Mouse (Mus musculus) midbrain, embryonic 14.5 days (tissue): ENCODE measurements at regions not wholly inside any gene's neighbourhood (a gene's known extent, or its start where the extent isn't known, plus 50 kb on each side); places are given as distances from the start of the nearest gene placed in this dataset.
"Not testable (repeated sequence)": the region's sequence is repeated elsewhere in the genome, so short reads cannot be mapped to it uniquely, and the experiment has no call there.

Experiments used
- ATAC-seq: fragments of 200-750 bp; cut with Nextera tagmentation; 2 replicates; pipeline ENCODE4 v1.8.0; 2017; ENCODE audit warnings: moderate number of reproducible peaks, moderate library complexity; ENCODE audit not compliant: low FRiP score, low TSS enrichment
- DNase-seq: peaks from one replicate; pipeline ENCODE4 v3.0.0-alpha.2; 2015
- H3K27ac ChIP-seq: fragments of 300-500 bp; sonication (generic); replicated peaks from 2 replicates; pipeline ENCODE4 v1.5.1; 2014; ENCODE audit warnings: mild to moderate bottlenecking, low read depth, low read length, moderate library complexity
- H3K27me3 ChIP-seq: fragments of 300-500 bp; sonication (generic); 2 replicates; pipeline ENCODE4 v1.6.1; 2014; ENCODE audit warnings: low read length, control low read depth, mixed read lengths; ENCODE audit not compliant: control insufficient read depth, insufficient read depth
- H3K36me3 ChIP-seq: fragments of 300-500 bp; sonication (generic); 2 replicates; pipeline ENCODE4 v1.6.1; 2014; ENCODE audit warnings: low read length, control low read depth; ENCODE audit not compliant: control insufficient read depth, insufficient read depth
- H3K4me1 ChIP-seq: fragments of 300-500 bp; sonication (generic); 2 replicates; pipeline ENCODE4 v1.6.1; 2014; ENCODE audit warnings: mild to moderate bottlenecking, antibody characterized with exemption, low read length, control low read depth; ENCODE audit not compliant: control insufficient read depth, insufficient read depth
- H3K4me2 ChIP-seq: fragments of 300-500 bp; sonication (generic); 2 replicates; pipeline ENCODE4 v1.6.1; 2014; ENCODE audit warnings: mild to moderate bottlenecking, low read length, moderate library complexity
- H3K4me3 ChIP-seq: fragments of 300-500 bp; sonication (generic); replicated peaks from 2 replicates; pipeline ENCODE4 v1.5.1; 2014; ENCODE audit warnings: low read depth, low read length
- H3K9ac ChIP-seq: fragments of 300-500 bp; sonication (generic); replicated peaks from 2 replicates; pipeline ENCODE4 v1.6.1; 2014; ENCODE audit warnings: mild to moderate bottlenecking, low read length, moderate library complexity
- H3K9me3 ChIP-seq: fragments of 300-500 bp; sonication (generic); 2 replicates; pipeline ENCODE4 v1.6.1; 2016; ENCODE audit warnings: low read length, control low read depth, mixed read lengths; ENCODE audit not compliant: control insufficient read depth
- WGBS: fragments of 180-500 bp; shearing (Covaris S2); extraction: QIAGEN DNeasy Blood & Tissue Kit; methylation state at CpG from one replicate; pipeline ENCODE4 v1.1.7; 2014; 5-methylcytosine and 5-hydroxymethylcytosine counted together

DNA sequence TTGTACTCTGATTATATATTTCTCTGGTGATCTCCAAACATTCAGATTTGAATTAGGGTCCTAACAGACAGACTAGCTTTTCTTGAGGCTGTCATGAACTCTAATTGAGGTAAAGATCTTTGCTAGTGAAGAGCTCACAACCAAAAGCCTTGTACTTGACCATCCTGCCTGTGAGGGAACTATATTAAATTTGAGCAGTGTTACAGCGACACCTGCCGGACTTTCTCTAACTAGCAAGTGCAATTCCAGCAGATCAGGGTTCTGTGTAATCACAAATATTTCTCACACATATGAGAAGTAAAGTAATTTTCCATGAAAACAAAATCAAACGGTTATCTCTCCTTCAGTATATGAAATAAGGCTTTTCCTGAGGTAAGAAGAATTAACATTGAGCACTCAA lies 459.6 kb downstream of the Ets1 start:
- ATAC-seq (no peak), DNase-seq (peak; percentile 91)
- H3K4me3 ChIP-seq, result no peak overlapping the region
- H3K9ac ChIP-seq, result no peak overlapping the region
- H3K4me2 ChIP-seq, result no peak overlapping the region
- no peak overlapping the region for H3K27ac ChIP-seq
- no peaks in the 10 kb centered on the region for H3K27me3 ChIP-seq
- 1% methylated on average over 3 of the region's 3 CpGs for WGBS
- H3K36me3 ChIP-seq, result no peaks in the 10 kb centered on the region
- no peaks in the 10 kb centered on the region for H3K9me3 ChIP-seq
- no peaks in the 10 kb centered on the region for H3K4me1 ChIP-seq

DNA sequence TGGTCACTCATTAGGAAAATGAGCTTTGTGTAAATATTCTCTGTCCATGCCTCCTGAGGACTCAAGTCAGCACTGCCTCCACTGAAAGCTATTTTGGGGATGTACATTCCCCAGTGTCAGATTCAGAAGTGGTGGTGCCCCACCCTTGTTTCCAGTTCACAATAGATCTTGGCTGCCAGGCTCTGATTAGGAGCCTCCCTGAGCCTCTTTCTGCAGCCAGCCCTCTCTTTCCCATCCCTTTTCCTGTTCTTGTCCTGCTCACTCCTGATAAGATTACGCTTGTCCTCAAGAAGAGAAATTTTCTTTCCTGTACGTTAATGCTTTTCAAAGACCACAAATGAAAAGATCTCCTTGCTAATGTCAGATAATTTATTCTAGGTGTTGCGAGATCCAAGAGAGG lies 465.2 kb downstream of the Ets1 start:
- no peaks in the 10 kb centered on the region for H3K9me3 ChIP-seq
- no peak overlapping the region for H3K27ac ChIP-seq
- DNase-seq, result no peak
- no peak overlapping the region for H3K4me3 ChIP-seq
- WGBS, result 88% methylated on average over 3 of the region's 3 CpGs
- no peak overlapping the region for H3K4me2 ChIP-seq
- H3K9ac ChIP-seq, result no peak overlapping the region
- no peak for ATAC-seq
- no peaks in the 10 kb centered on the region for H3K36me3 ChIP-seq
- no peaks in the 10 kb centered on the region for H3K4me1 ChIP-seq
- no peaks in the 10 kb centered on the region for H3K27me3 ChIP-seq

DNA sequence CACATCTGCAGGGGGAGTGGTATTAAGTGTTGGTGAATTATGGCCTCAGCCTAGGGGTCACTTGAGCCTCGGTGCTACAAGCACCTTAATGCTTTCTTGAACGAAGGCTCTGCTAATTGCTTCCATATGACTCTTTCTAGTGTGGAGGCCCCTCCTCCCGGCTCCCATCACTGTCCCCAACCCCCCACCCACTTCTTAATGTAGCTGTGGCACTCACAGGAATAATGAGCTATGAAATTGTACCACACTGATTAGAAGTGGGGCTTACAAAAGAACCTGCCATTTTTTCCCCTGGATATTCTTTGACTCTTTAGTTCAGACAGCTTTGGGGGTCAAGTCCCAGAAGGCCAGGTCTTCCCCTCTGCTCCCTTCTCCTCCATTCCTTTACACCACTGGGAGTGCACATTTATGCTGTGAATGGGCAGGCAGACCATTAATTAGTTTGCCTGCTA lies 468.6 kb downstream of the Ets1 start:
- Histone ChIP-seq H3K4me1 (no peaks in the 10 kb centered on the region), H3K9ac (no peak overlapping the region), H3K27me3 (no peaks in the 10 kb centered on the region), H3K36me3 (no peaks in the 10 kb centered on the region), H3K27ac (no peak overlapping the region), H3K4me3 (no peak overlapping the region), H3K9me3 (no peaks in the 10 kb centered on the region), H3K4me2 (no peak overlapping the region)
- no peak for DNase-seq
- WGBS, result 63% methylated on average over 3 of the region's 3 CpGs
- no peak for ATAC-seq

DNA sequence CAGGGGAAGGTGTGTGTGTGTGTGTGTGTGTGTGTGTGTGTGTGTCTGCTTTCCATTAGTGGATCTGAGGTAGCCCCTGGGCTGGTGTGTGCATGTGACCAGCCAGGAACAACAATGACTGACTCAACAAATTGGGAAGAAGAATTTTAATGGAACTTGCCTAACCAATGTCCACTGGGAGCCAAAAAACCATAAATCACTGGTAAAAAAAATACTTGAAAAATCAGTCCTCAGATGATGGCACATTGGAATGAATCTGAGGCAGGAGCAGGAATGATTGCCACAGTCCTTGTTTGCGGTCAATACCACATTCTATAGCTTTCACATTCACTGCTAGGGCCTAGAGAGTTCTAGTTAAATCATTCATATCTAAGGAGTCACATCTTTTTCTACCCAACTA lies 487.8 kb downstream of the Ets1 start:
- 90% methylated on average over 1 of the region's 1 CpGs for whole genome bisulfite sequencing
- Histone ChIP-seq H3K9ac (no peak overlapping the region), H3K36me3 (no peaks in the 10 kb centered on the region), H3K27ac (no peak overlapping the region), H3K9me3 (no peaks in the 10 kb centered on the region), H3K4me1 (no peaks in the 10 kb centered on the region), H3K27me3 (no peaks in the 10 kb centered on the region), H3K4me3 (no peak overlapping the region), H3K4me2 (no peak overlapping the region)
- DNase-seq (no peak), ATAC-seq (no peak)

DNA sequence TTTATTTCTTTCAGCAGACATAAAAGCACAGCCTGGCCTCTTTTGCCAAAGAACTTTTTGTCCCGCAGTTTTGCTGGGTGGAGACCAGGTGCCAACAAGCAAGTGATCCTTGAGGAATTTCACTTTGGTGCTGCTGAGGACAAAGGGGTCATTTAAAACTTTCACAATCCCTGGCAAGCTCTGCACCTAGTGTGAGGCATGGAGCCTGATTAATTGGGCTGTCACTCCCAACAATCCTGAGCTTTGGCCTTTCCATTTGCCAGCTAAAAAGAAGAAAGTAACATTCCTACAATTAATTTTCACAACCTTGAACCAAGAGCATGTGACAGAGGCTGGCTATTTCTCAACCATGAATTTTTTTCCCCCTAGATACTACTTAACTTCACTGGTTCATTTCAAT lies 516.2 kb downstream of the Ets1 start:
- Histone ChIP-seq H3K36me3 (no peaks in the 10 kb centered on the region), H3K4me2 (no peak overlapping the region), H3K4me1 (peaks cover 3% of the 10 kb centered on the region; the same call in 1 of the 2 replicates), H3K27me3 (no peaks in the 10 kb centered on the region), H3K27ac (no peak overlapping the region), H3K9ac (no peak overlapping the region), H3K9me3 (no peaks in the 10 kb centered on the region), H3K4me3 (no peak overlapping the region)
- ATAC-seq, result no peak
- no peak for DNase-seq
- WGBS, result 36% methylated on average over 1 of the region's 1 CpGs

DNA sequence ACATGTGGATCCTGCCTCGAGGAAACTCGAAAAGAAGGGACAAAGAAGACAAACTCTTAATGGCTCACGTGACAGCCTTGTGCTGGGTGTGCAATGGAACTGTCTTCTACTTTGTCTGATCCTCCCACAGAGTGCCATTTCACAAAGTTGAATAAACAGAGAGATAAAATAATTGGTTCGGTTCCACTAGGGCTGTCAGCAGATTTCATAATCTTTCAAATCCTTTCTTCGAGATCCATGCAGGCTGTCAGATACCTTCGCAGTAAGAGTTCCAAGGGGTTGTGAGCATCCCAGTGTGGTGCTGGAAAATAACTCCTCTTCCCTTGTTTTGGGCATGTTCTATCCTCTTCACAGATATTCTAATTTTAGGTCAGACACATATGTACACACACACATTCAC lies 532.1 kb downstream of the Ets1 start:
- Histone ChIP-seq H3K4me3 (no peak overlapping the region), H3K36me3 (no peaks in the 10 kb centered on the region), H3K4me1 (no peaks in the 10 kb centered on the region), H3K9ac (no peak overlapping the region), H3K9me3 (no peaks in the 10 kb centered on the region), H3K27ac (no peak overlapping the region), H3K27me3 (no peaks in the 10 kb centered on the region), H3K4me2 (no peak overlapping the region)
- DNase-seq (peak; percentile 9), ATAC-seq (no peak)
- WGBS, result 70% methylated on average over 6 of the region's 6 CpGs

DNA sequence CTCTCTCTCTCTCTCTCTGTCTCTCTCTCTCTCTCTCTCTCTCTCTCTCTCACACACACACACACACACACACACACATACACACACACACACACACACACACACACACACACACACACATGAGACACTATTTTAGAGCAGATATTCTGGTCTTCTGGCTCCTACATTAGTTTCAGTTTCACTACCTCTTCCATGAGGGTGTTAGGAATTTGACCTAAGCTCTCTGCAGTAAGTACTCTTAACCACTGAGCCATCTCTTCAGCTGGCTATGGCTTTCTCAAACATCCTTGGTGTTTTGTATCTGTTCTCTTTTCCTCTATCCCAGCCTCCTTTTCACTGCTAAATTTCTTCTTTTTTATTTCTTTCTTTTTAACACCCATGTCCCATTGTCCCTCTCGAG lies 533.1 kb downstream of the Ets1 start:
- WGBS, result 87% methylated on average over 1 of the region's 1 CpGs
- H3K4me3 ChIP-seq, result not testable (repeated sequence)

DNA sequence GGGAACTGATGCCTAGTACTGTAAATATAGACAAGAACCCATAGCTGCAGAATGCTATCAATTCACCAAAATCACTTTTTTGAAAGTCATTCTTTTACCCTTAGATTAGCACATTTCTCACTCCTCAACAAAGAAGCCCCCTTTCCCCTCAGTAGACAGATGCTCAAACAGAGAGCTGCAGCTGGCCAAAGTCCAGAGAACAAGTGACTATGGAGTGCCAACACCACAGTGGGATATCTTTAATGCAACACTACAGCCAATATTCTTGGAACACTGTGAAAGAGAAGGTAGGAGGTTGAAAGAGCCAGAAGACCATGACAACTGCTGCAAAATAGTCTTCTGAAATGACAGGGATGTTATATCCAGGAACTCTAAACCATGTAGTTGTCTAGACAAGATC lies 544.0 kb downstream of the Ets1 start:
- no peaks in the 10 kb centered on the region for H3K36me3 ChIP-seq
- no peak overlapping the region for H3K4me3 ChIP-seq
- no peak overlapping the region for H3K4me2 ChIP-seq
- H3K27me3 ChIP-seq, result no peaks in the 10 kb centered on the region
- H3K9ac ChIP-seq, result no peak overlapping the region
- no peak overlapping the region for H3K27ac ChIP-seq
- H3K9me3 ChIP-seq, result no peaks in the 10 kb centered on the region
- ATAC-seq (no peak), DNase-seq (no peak)
- H3K4me1 ChIP-seq, result no peaks in the 10 kb centered on the region

More for the DNA sequence above, 533.1 kb downstream of the Ets1 start:
- H3K4me2 ChIP-seq, H3K27me3 ChIP-seq, H3K4me1 ChIP-seq, ATAC-seq, H3K9ac ChIP-seq, H3K9me3 ChIP-seq, H3K27ac ChIP-seq, H3K36me3 ChIP-seq, DNase-seq: not testable (repeated sequence)

DNA sequence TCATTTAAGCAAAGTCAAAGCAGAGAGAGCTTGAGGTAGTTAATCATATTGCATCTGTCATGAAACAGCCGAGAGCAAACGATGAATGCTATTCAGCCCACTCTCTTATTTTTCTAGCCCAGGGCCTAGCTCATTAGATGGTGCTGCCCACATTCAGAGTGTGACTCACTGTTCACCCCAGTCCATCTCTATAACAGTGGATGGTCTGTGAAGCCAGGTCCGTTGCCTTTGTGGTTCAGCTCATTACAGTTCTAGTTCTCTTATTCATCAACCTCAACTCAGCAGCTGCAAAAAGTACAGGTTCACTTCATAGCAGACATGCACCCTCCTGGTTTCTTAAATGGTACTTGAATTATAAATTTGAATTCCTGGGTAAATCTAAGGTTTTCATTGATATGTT lies 551.2 kb downstream of the Ets1 start:
- DNase-seq (no peak), ATAC-seq (no peak)
- Histone ChIP-seq H3K9ac (no peak overlapping the region), H3K36me3 (no peaks in the 10 kb centered on the region), H3K27me3 (no peaks in the 10 kb centered on the region), H3K4me3 (no peak overlapping the region), H3K27ac (no peak overlapping the region), H3K4me2 (no peak overlapping the region), H3K9me3 (no peaks in the 10 kb centered on the region), H3K4me1 (no peaks in the 10 kb centered on the region)
- 90% methylated on average over 3 of the region's 3 CpGs for WGBS
